Mouse (Mus musculus) E14TG2a.4 (cell line): ENCODE measurements around the gene Mecr.
"Not testable (repeated sequence)": the region's sequence is repeated elsewhere in the genome, so short reads cannot be mapped to it uniquely, and the experiment has no call there.

Source experiments
- H3K27me3 ChIP-seq: 2 replicates; pipeline ENCODE4 v1.6.1; 2014; ENCODE audit warnings: low read length, control low read depth; ENCODE audit not compliant: insufficient read depth
- H3K36me3 ChIP-seq: 2 replicates; pipeline ENCODE4 v1.6.1; 2014; ENCODE audit warnings: low read length, control low read depth; ENCODE audit not compliant: insufficient read depth
- H3K4me1 ChIP-seq: replicated peaks from 2 replicates; pipeline ENCODE4 v1.6.1; 2014; ENCODE audit warnings: low read depth, low read length, control low read depth
- H3K4me3 ChIP-seq: replicated peaks from 2 replicates; pipeline ENCODE4 v1.5.1; 2014; ENCODE audit warnings: mild to moderate bottlenecking, low read length
- H3K9me3 ChIP-seq: 2 replicates; pipeline ENCODE4 v1.6.1; 2014; ENCODE audit warnings: low read length, control low read depth
- CTCF ChIP-seq: conservative IDR thresholded peaks from 2 replicates; pipeline ENCODE4 v1.5.1; 2014; ENCODE audit warnings: low read length
- NANOG ChIP-seq: IDR thresholded peaks from 2 replicates; pipeline ENCODE4 v1.6.1; 2014; ENCODE audit warnings: borderline replicate concordance, low read length, mixed read lengths
- POU5F1 ChIP-seq: IDR thresholded peaks from 2 replicates; pipeline ENCODE4 v1.6.1; 2014; ENCODE audit warnings: low read length, borderline replicate concordance

The Mecr gene

DNA sequence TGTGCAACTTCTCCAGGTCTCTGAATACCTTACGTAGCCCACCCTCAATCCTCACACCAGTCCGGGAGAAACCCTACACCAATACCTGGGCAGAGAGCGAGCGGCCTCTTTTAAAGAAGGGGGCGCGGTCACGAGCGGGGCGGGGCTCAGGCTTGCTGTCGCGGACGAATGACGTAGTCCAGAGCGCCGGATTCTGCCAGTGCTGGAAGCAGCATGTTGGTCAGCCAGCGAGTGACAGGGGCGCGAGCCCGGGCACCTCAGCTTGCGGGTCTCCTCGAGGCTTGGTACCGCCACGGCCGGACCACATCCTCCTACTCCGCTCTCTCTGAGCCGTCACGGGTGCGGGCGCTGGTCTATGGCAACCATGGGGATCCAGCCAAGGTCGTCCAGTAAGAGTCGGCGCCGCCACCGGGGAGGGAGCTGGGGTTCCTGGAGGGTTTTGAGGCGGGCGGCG lies at the start of gene Mecr:
Gene Mecr, plus strand, starts transcription at position 181 of the 454 bp plus-strand sequence.
- Histone ChIP-seq H3K36me3 (peaks cover 22% of the 10 kb centered on the region), H3K4me1 (peaks cover 24% of the 10 kb centered on the region), H3K27me3 (peaks cover 36% of the 10 kb centered on the region), H3K4me3 (peak within 1 kb of the TSS; percentile 99), H3K9me3 (no peaks in the 10 kb centered on the region)
- TF ChIP-seq NANOG (no peak), CTCF (no peak), POU5F1 (no peak)

GRCm38 (mm10) chr4:131796312-131797080 lies 46.8 kb upstream of the Mecr start:
- Histone ChIP-seq H3K36me3 (0 out of 2 replicates have a peak, but pooled peaks cover 13% of the 10 kb centered on the region), H3K9me3 (no peaks in the 10 kb centered on the region), H3K4me1 (peaks cover 36% of the 10 kb centered on the region), H3K4me3 (no peak overlapping the region), H3K27me3 (peaks cover 42% of the 10 kb centered on the region)
- TF ChIP-seq POU5F1 = no peak
- TF ChIP-seq NANOG = no peak
- TF ChIP-seq CTCF = no peak

GRCm38 (mm10) chr4:131797483-131797882 lies 45.8 kb upstream of the Mecr start:
- TF ChIP-seq NANOG (no peak), POU5F1 (no peak), CTCF (no peak)
- peaks cover 40% of the 10 kb centered on the region for H3K4me1 ChIP-seq
- 0 out of 2 replicates have a peak overlapping the region, but pooled peaks have one; percentile 43 for H3K4me3 ChIP-seq

DNA sequence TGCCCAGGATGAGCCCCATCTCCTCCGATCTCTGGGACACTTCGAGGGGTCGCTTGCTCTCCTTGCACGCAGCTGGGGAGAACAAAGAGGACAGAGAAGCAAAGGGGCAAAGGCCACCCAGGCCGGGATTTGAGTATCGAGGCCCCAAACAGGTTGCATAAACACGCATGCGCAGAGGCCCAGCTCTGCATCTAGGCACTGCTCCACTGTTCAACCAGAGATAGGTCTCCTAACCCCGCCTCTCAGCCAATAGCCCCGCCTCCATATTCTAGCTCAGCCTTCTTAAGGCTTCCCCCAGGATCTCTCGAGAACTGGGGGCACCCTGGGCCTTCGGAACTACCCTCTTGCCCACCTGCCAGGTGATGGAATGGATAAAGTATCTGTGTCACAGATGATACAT lies 45.4 kb upstream of the Mecr start:
- no peak for TF ChIP-seq POU5F1
- no peak for TF ChIP-seq CTCF
- no peak for TF ChIP-seq NANOG
- Histone ChIP-seq H3K4me1 (peaks cover 45% of the 10 kb centered on the region), H3K9me3 (no peaks in the 10 kb centered on the region), H3K27me3 (peaks cover 47% of the 10 kb centered on the region), H3K4me3 (peak overlapping the region; percentile 43), H3K36me3 (0 out of 2 replicates have a peak, but pooled peaks cover 15% of the 10 kb centered on the region)

More at GRCm38 (mm10) chr4:131797483-131797882, 45.8 kb upstream of the Mecr start:
- H3K36me3 ChIP-seq = 0 out of 2 replicates have a peak, but pooled peaks cover 15% of the 10 kb centered on the region
- H3K9me3 ChIP-seq = no peaks in the 10 kb centered on the region
- H3K27me3 ChIP-seq = peaks cover 47% of the 10 kb centered on the region

- peak overlapping the region; percentile 65 for H3K4me3 ChIP-seq
- H3K4me1 ChIP-seq = peaks cover 55% of the 10 kb centered on the region
- 0 out of 2 replicates have a peak, but pooled peaks cover 11% of the 10 kb centered on the region for H3K36me3 ChIP-seq
These were observed 44.3 kb upstream of the Mecr start for GRCm38 (mm10) chr4:131798968-131799367.

GRCm38 (mm10) chr4:131803846-131804245 lies 39.4 kb upstream of the Mecr start:
- Histone ChIP-seq H3K9me3 (no peaks in the 10 kb centered on the region), H3K36me3 (0 out of 2 replicates have a peak, but pooled peaks cover 11% of the 10 kb centered on the region), H3K27me3 (peaks cover 19% of the 10 kb centered on the region), H3K4me3 (no peak overlapping the region), H3K4me1 (peaks cover 44% of the 10 kb centered on the region)
- TF ChIP-seq NANOG = no peak
- TF ChIP-seq CTCF = no peak
- TF ChIP-seq POU5F1 = no peak

More at GRCm38 (mm10) chr4:131798968-131799367, 44.3 kb upstream of the Mecr start:
- Histone ChIP-seq H3K27me3 (peaks cover 41% of the 10 kb centered on the region), H3K9me3 (no peaks in the 10 kb centered on the region)
- TF ChIP-seq POU5F1 (no peak), CTCF (no peak), NANOG (no peak)

DNA sequence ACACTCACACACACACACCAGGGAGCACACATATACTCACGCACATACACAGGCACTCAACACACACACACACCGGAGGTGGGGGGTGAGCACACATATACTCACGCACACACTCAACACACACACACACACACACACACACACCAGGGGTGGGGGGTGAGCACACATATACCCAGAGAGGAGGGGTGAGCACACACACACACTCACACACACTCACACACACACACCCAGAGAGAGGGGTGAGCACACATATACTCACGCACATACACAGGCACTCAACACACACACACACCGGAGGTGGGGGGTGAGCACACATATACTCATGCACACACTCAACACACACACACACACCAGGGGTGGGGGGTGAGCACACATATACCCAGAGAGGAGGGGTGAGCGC lies 38.5 kb upstream of the Mecr start:
- not testable (repeated sequence) for H3K4me3 ChIP-seq, H3K9me3 ChIP-seq
- Histone ChIP-seq H3K4me1 (peaks cover 37% of the 10 kb centered on the region), H3K36me3 (0 out of 2 replicates have a peak, but pooled peaks cover 11% of the 10 kb centered on the region), H3K27me3 (peaks cover 19% of the 10 kb centered on the region)

GRCm38 (mm10) chr4:131805255-131805654 lies 38.0 kb upstream of the Mecr start:
- H3K4me3 ChIP-seq = no peak overlapping the region
- peaks cover 15% of the 10 kb centered on the region for H3K27me3 ChIP-seq
- TF ChIP-seq NANOG (no peak), CTCF (no peak), POU5F1 (no peak)
- H3K9me3 ChIP-seq = no peaks in the 10 kb centered on the region
- H3K4me1 ChIP-seq = peaks cover 32% of the 10 kb centered on the region
- H3K36me3 ChIP-seq = 0 out of 2 replicates have a peak, but pooled peaks cover 11% of the 10 kb centered on the region

- Histone ChIP-seq H3K27me3 (peaks cover 3% of the 10 kb centered on the region; the same call in 1 of the 2 replicates), H3K4me3 (no peak overlapping the region), H3K36me3 (no peaks in the 10 kb centered on the region), H3K4me1 (peaks cover 11% of the 10 kb centered on the region), H3K9me3 (no peaks in the 10 kb centered on the region)
- TF ChIP-seq CTCF (no peak), NANOG (no peak), POU5F1 (no peak)
These were observed 30.8 kb upstream of the Mecr start for GRCm38 (mm10) chr4:131812458-131812857.
